8 mouse cellular contexts compared by ENCODE assay signal in genomic region chr6:128437731-128438316, GRCm38 (mm10). TPM values are rescaled to one million over a fixed set of nuclear protein-coding genes. Genes with fewer than 3 reads are reported as not detected.
DNase-seq lines count a peak whose midpoint lies in the region; ATAC-seq and TF ChIP-seq lines count a peak whose summit lies in the region.

No protein-coding gene starts in this region.

- peak; percentile 56 to 58 for DNase-seq in B cell, adult 2 months
- DNase-seq in adrenal gland, postnatal 10 days = peak; percentile 82
- peak; percentile 84 for DNase-seq in embryonic facial prominence, embryonic 10.5 days (ENCODE audit: low spot score)
- peak; percentile 61 to 62 for DNase-seq in thymus, adult 18-20 months

- H3K9ac ChIP-seq in heart, embryonic 11.5 days (ENCODE audit: low read depth, low read length) = peak overlapping the region; percentile 98
- peak overlapping the region; percentile 92 for H3K9ac ChIP-seq in kidney, embryonic 15.5 days
- peak overlapping the region; percentile 95 for H3K9ac ChIP-seq in lung, embryonic 15.5 days

- H3K4me3 ChIP-seq in embryonic facial prominence, embryonic 10.5 days = peak overlapping the region; percentile 100
- peak overlapping the region; percentile 95 for H3K4me3 ChIP-seq in heart, embryonic 11.5 days (ENCODE audit: low read depth, low read length)
- H3K4me3 ChIP-seq in kidney, embryonic 15.5 days (replicated peaks) = peak overlapping the region; percentile 61
- peak overlapping the region; percentile 95 for H3K4me3 ChIP-seq in lung, embryonic 15.5 days
- H3K4me3 ChIP-seq in olfactory bulb, adult 2 months (ENCODE audit: insufficient read depth, low read depth, low read length) = peak overlapping the region; percentile 95

- no peak for TF ChIP-seq CTCF in olfactory bulb, adult 2 months (IDR thresholded peaks at IDR 0.05; ENCODE audit: insufficient read depth, low read depth, low read length)

- H3K27ac ChIP-seq in embryonic facial prominence, embryonic 10.5 days (replicated peaks) = peak overlapping the region; percentile 99
- peak overlapping the region; percentile 95 for H3K27ac ChIP-seq in heart, embryonic 11.5 days (ENCODE audit: low read depth, low read length)
- peak overlapping the region; percentile 95 for H3K27ac ChIP-seq in kidney, embryonic 15.5 days
- H3K27ac ChIP-seq in lung, embryonic 15.5 days = peak overlapping the region; percentile 97
- H3K27ac ChIP-seq in olfactory bulb, adult 2 months (ENCODE audit: insufficient read depth, low read depth, low read length) = peak overlapping the region; percentile 65

- no peaks in the 10 kb centered on the region for H3K9me3 ChIP-seq in embryonic facial prominence, embryonic 10.5 days
- no peaks in the 10 kb centered on the region for H3K9me3 ChIP-seq in heart, embryonic 11.5 days (replicated peaks; ENCODE audit: control insufficient read depth, low read length)
- H3K9me3 ChIP-seq in kidney, embryonic 15.5 days (replicated peaks) = no peaks in the 10 kb centered on the region
- H3K9me3 ChIP-seq in lung, embryonic 15.5 days = no peaks in the 10 kb centered on the region

- TF ChIP-seq POLR2A in olfactory bulb, adult 2 months (IDR thresholded peaks at IDR 0.05; ENCODE audit: insufficient read depth, low read depth, low read length) = no peak

- under 1% methylated on average over 52 of the region's 52 CpGs for WGBS in embryonic facial prominence, embryonic 10.5 days
- WGBS in heart, embryonic 11.5 days (ENCODE audit: insufficient replicate concordance) = under 1% methylated on average over 52 of the region's 52 CpGs
- WGBS in kidney, embryonic 15.5 days = under 1% methylated on average over 52 of the region's 52 CpGs
- WGBS in lung, embryonic 15.5 days = under 1% methylated on average over 46 of the region's 52 CpGs
- WGBS in olfactory bulb, adult 2 months = under 1% methylated on average over 49 of the region's 52 CpGs

- 0 out of 2 replicates have a peak, but pooled peaks cover 6% of the 10 kb centered on the region for H3K27me3 ChIP-seq in embryonic facial prominence, embryonic 10.5 days (replicated peaks; ENCODE audit: low read depth, poor library complexity, severe bottlenecking)
- no peaks in the 10 kb centered on the region for H3K27me3 ChIP-seq in heart, embryonic 11.5 days (ENCODE audit: control insufficient read depth, insufficient read depth, low read length)
- no peaks in the 10 kb centered on the region for H3K27me3 ChIP-seq in kidney, embryonic 15.5 days
- H3K27me3 ChIP-seq in lung, embryonic 15.5 days = no peaks in the 10 kb centered on the region

- peaks cover 23% of the 10 kb centered on the region for H3K4me1 ChIP-seq in embryonic facial prominence, embryonic 10.5 days
- H3K4me1 ChIP-seq in heart, embryonic 11.5 days (ENCODE audit: control insufficient read depth, insufficient read depth, low read length) = peaks cover 27% of the 10 kb centered on the region
- H3K4me1 ChIP-seq in kidney, embryonic 15.5 days = peaks cover 32% of the 10 kb centered on the region
- peaks cover 31% of the 10 kb centered on the region for H3K4me1 ChIP-seq in lung, embryonic 15.5 days
- peaks cover 12% of the 10 kb centered on the region for H3K4me1 ChIP-seq in olfactory bulb, adult 2 months (ENCODE audit: control insufficient read depth, insufficient read depth, low read length)

- peak; percentile 75 for ATAC-seq in heart, embryonic 11.5 days (replicated peaks; ENCODE audit: insufficient number of reproducible peaks, low FRiP score, low TSS enrichment)
- ATAC-seq in kidney, embryonic 15.5 days (replicated peaks; ENCODE audit: low FRiP score) = peak; percentile 78
- ATAC-seq in lung, embryonic 15.5 days (ENCODE audit: borderline replicate concordance, extremely low read depth, low FRiP score, low TSS enrichment) = peak; percentile 71

- H3K4me2 ChIP-seq in heart, embryonic 11.5 days = peak overlapping the region; percentile 75
- peak overlapping the region; percentile 70 for H3K4me2 ChIP-seq in kidney, embryonic 15.5 days
- peak overlapping the region; percentile 75 for H3K4me2 ChIP-seq in lung, embryonic 15.5 days

- H3K36me3 ChIP-seq in embryonic facial prominence, embryonic 10.5 days (replicated peaks) = peaks cover 39% of the 10 kb centered on the region
- peaks cover 23% of the 10 kb centered on the region for H3K36me3 ChIP-seq in heart, embryonic 11.5 days (ENCODE audit: control insufficient read depth, insufficient read depth, low read length)
- H3K36me3 ChIP-seq in kidney, embryonic 15.5 days = peaks cover 38% of the 10 kb centered on the region
- peaks cover 37% of the 10 kb centered on the region for H3K36me3 ChIP-seq in lung, embryonic 15.5 days

RNA-seq across cellular contexts. Expression of gene Fkbp4, which starts 0.7 kb away (rescaled TPM):
- total RNA-seq in adrenal gland, postnatal 10 days (2021) = 100 to 1,000 TPM; 170 to 173 TPM
- polyA plus RNA-seq in embryonic facial prominence, embryonic 10.5 days (2016; fragmentation: Nextera tagmentation; extraction: Ambion mirVana) = 813 and 858 TPM in 2 replicates
- 270 and 303 TPM in 2 replicates for polyA plus RNA-seq in heart, embryonic 11.5 days (2014; fragmentation: Nextera tagmentation; extraction: Ambion mirVana)
- 521 and 534 TPM in 2 replicates for polyA plus RNA-seq in kidney, embryonic 15.5 days (2015; fragmentation: Nextera tagmentation; extraction: Ambion mirVana)
- polyA plus RNA-seq in lung, embryonic 15.5 days (2015; fragmentation: Nextera tagmentation; extraction: Ambion mirVana) = 470 and 477 TPM in 2 replicates
- polyA plus RNA-seq in olfactory bulb, adult 2 months (2012; ENCODE audit: insufficient read depth, insufficient read length, low replicate concordance, missing spikeins) = not detected in 2 replicates

RNA-seq across cellular contexts. Expression of gene Itfg2, which starts 13.1 kb away (rescaled TPM):
- total RNA-seq in adrenal gland, postnatal 10 days (2021) = 10 to 100 TPM; 19.2 to 19.9 TPM
- polyA plus RNA-seq in embryonic facial prominence, embryonic 10.5 days (2016; fragmentation: Nextera tagmentation; extraction: Ambion mirVana) = 39.0 and 43.7 TPM in 2 replicates
- polyA plus RNA-seq in heart, embryonic 11.5 days (2014; fragmentation: Nextera tagmentation; extraction: Ambion mirVana) = 25.8 and 26.3 TPM in 2 replicates
- 30.5 and 35.9 TPM in 2 replicates for polyA plus RNA-seq in kidney, embryonic 15.5 days (2015; fragmentation: Nextera tagmentation; extraction: Ambion mirVana)
- 33.4 and 33.7 TPM in 2 replicates for polyA plus RNA-seq in lung, embryonic 15.5 days (2015; fragmentation: Nextera tagmentation; extraction: Ambion mirVana)
- not detected in 2 replicates for polyA plus RNA-seq in olfactory bulb, adult 2 months (2012; ENCODE audit: insufficient read depth, insufficient read length, low replicate concordance, missing spikeins)

RNA-seq across cellular contexts. Expression of gene Nrip2, which starts 38.7 kb away (rescaled TPM):
- total RNA-seq in adrenal gland, postnatal 10 days (2021) = 1 to 10 TPM; 3.0 to 4.7 TPM
- polyA plus RNA-seq in embryonic facial prominence, embryonic 10.5 days (2016; fragmentation: Nextera tagmentation; extraction: Ambion mirVana) = 2.0 and 2.2 TPM in 2 replicates
- polyA plus RNA-seq in heart, embryonic 11.5 days (2014; fragmentation: Nextera tagmentation; extraction: Ambion mirVana) = 1.9 TPM in 2 replicates
- 18.8 and 20.1 TPM in 2 replicates for polyA plus RNA-seq in kidney, embryonic 15.5 days (2015; fragmentation: Nextera tagmentation; extraction: Ambion mirVana)
- polyA plus RNA-seq in lung, embryonic 15.5 days (2015; fragmentation: Nextera tagmentation; extraction: Ambion mirVana) = 3.0 and 3.7 TPM in 2 replicates
- polyA plus RNA-seq in olfactory bulb, adult 2 months (2012; ENCODE audit: insufficient read depth, insufficient read length, low replicate concordance, missing spikeins) = not detected in 2 replicates

Comparison
In these comparisons a context has a peak if more than half of its experiments do, and no peak if none do; other contexts are left out.
1. Peak in every context shown above with its lines: DNase-seq, ATAC-seq, H3K4me3 ChIP-seq and H3K27ac ChIP-seq.